Mouse (Mus musculus) hindbrain, embryonic 11.5 days (tissue): ENCODE results near the gene Afmid. TPM values are rescaled to one million over a fixed set of nuclear protein-coding genes. Genes with fewer than 3 reads are reported as not detected.

Experiments used
- ATAC-seq: fragments of 200-750 bp; cut with Nextera tagmentation; 2 replicates; pipeline ENCODE4 v1.8.0; 2017; ENCODE audit warnings: mild to moderate bottlenecking, moderate TSS enrichment, moderate library complexity; ENCODE audit not compliant: low FRiP score
- DNase-seq: peaks from one replicate; pipeline ENCODE4 v3.0.0-alpha.2; 2015; ENCODE audit warnings: low spot score
- H3K27ac ChIP-seq: fragments of 300-500 bp; sonication (generic); 2 replicates; pipeline ENCODE4 v1.5.1; 2014; ENCODE audit warnings: mild to moderate bottlenecking, low read depth, low read length
- H3K27me3 ChIP-seq: fragments of 300-500 bp; sonication (generic); 2 replicates; pipeline ENCODE4 v1.6.1; 2014; ENCODE audit warnings: mild to moderate bottlenecking, low read length, moderate library complexity, mixed read lengths; ENCODE audit not compliant: control insufficient read depth, insufficient read depth
- H3K36me3 ChIP-seq: fragments of 300-500 bp; sonication (generic); 2 replicates; pipeline ENCODE4 v1.6.1; 2014; ENCODE audit warnings: mild to moderate bottlenecking, low read length, moderate library complexity, mixed read lengths; ENCODE audit not compliant: control insufficient read depth, insufficient read depth
- H3K4me1 ChIP-seq: fragments of 300-500 bp; sonication (generic); replicated peaks from 2 replicates; pipeline ENCODE4 v1.6.1; 2014; ENCODE audit warnings: low read length, mixed read lengths; ENCODE audit not compliant: control insufficient read depth, insufficient read depth
- H3K4me2 ChIP-seq: fragments of 300-500 bp; sonication (generic); replicated peaks from 2 replicates; pipeline ENCODE4 v1.6.1; 2014; ENCODE audit warnings: mild to moderate bottlenecking, low read depth, low read length
- H3K4me3 ChIP-seq: fragments of 300-500 bp; sonication (generic); 2 replicates; pipeline ENCODE4 v1.5.1; 2014; ENCODE audit warnings: low read depth, low read length
- H3K9ac ChIP-seq: fragments of 300-500 bp; sonication (generic); 2 replicates; pipeline ENCODE4 v1.6.1; 2014; ENCODE audit warnings: low read depth, low read length
- H3K9me3 ChIP-seq: fragments of 300-500 bp; sonication (generic); 2 replicates; pipeline ENCODE4 v1.6.1; 2016; ENCODE audit warnings: low read length; ENCODE audit not compliant: control insufficient read depth
- WGBS: fragments of 180-500 bp; shearing (Covaris S2); extraction: QIAGEN DNeasy Blood & Tissue Kit; methylation state at CpG from one replicate; pipeline ENCODE4 v1.1.7; 2014; 5-methylcytosine and 5-hydroxymethylcytosine counted together
- polyA plus RNA-seq: library from polyadenylated mRNA; unstranded; fragments of >200 nt; fragmentation: Nextera tagmentation; extraction: Ambion mirVana; gene quantifications from 2 replicates; pipeline ENCODE4 v1.2.1, GENCODE M21; 2014

Gene Afmid
- polyA plus RNA-seq, 1 experiment from 2014 or later: 3.5 TPM

- Histone ChIP-seq H3K36me3 (peaks cover 29% of the 10 kb centered on the region), H3K4me2 (no peak overlapping the region), H3K9ac (no peak overlapping the region), H3K27me3 (peaks cover 20% of the 10 kb centered on the region), H3K4me3 (no peak overlapping the region), H3K9me3 (no peaks in the 10 kb centered on the region), H3K27ac (no peak overlapping the region), H3K4me1 (no peaks in the 10 kb centered on the region; the same call in 1 of the 2 replicates)
- 91% methylated on average over 10 of the region's 10 CpGs for WGBS
- DNase-seq (no peak), ATAC-seq (no peak)
These were observed 31.7 kb downstream of the Afmid start for GRCm38 (mm10) chr11:117857462-117857861.

GRCm38 (mm10) chr11:117858392-117858791, 32.7 kb downstream of the Afmid start:
- Histone ChIP-seq H3K27me3 (peaks cover 20% of the 10 kb centered on the region), H3K36me3 (peaks cover 24% of the 10 kb centered on the region), H3K4me2 (no peak overlapping the region), H3K9me3 (no peaks in the 10 kb centered on the region), H3K27ac (no peak overlapping the region), H3K9ac (no peak overlapping the region), H3K4me3 (no peak overlapping the region), H3K4me1 (no peaks in the 10 kb centered on the region; the same call in 1 of the 2 replicates)
- DNase-seq (no peak), ATAC-seq (no peak)
- WGBS: 52% methylated on average over 3 of the region's 3 CpGs

GRCm38 (mm10) chr11:117860601-117861000, 34.9 kb downstream of the Afmid start, which contains the start of gene Tmem235:
Tmem235 (plus strand) TSS chr11:117860752.
- Histone ChIP-seq H3K4me2 (no peak within 1 kb of the TSS), H3K4me1 (no peaks in the 10 kb centered on the region; the same call in 1 of the 2 replicates), H3K27me3 (peaks cover 20% of the 10 kb centered on the region), H3K4me3 (no peak within 1 kb of the TSS), H3K9me3 (no peaks in the 10 kb centered on the region), H3K36me3 (peaks cover 18% of the 10 kb centered on the region), H3K9ac (no peak within 1 kb of the TSS), H3K27ac (no peak within 1 kb of the TSS)
- peak; percentile 29 for DNase-seq
- no peak for ATAC-seq
- WGBS: 4% methylated on average over 23 of the region's 23 CpGs

- no peak overlapping the region for H3K27ac ChIP-seq
- peaks cover 7% of the 10 kb centered on the region for H3K4me1 ChIP-seq
- H3K9me3 ChIP-seq: no peaks in the 10 kb centered on the region
- peaks cover 22% of the 10 kb centered on the region for H3K27me3 ChIP-seq
- DNase-seq: no peak
- no peak for ATAC-seq
- 31% methylated on average over 11 of the region's 11 CpGs for WGBS
- no peaks in the 10 kb centered on the region for H3K36me3 ChIP-seq
- no peak overlapping the region for H3K4me2 ChIP-seq
- H3K4me3 ChIP-seq: no peak overlapping the region
- H3K9ac ChIP-seq: no peak overlapping the region
These were observed 37.6 kb downstream of the Afmid start for GRCm38 (mm10) chr11:117863174-117863856.

- H3K36me3 ChIP-seq: no peaks in the 10 kb centered on the region
- H3K9me3 ChIP-seq: no peaks in the 10 kb centered on the region
- no peak overlapping the region for H3K27ac ChIP-seq
- no peak overlapping the region for H3K9ac ChIP-seq
- DNase-seq: no peak
- no peak overlapping the region for H3K4me3 ChIP-seq
- H3K4me2 ChIP-seq: no peak overlapping the region
- peaks cover 15% of the 10 kb centered on the region for H3K27me3 ChIP-seq
- no peak for ATAC-seq
- WGBS: 66% methylated on average over 2 of the region's 2 CpGs
- H3K4me1 ChIP-seq: peaks cover 7% of the 10 kb centered on the region
These were observed 39.1 kb downstream of the Afmid start for GRCm38 (mm10) chr11:117864805-117865204.

GRCm38 (mm10) chr11:117865988-117866387, 40.3 kb downstream of the Afmid start:
- Histone ChIP-seq H3K9me3 (no peaks in the 10 kb centered on the region), H3K4me1 (peaks cover 7% of the 10 kb centered on the region), H3K9ac (no peak overlapping the region; the same call in 1 of the 2 replicates), H3K27me3 (peaks cover 5% of the 10 kb centered on the region), H3K4me3 (no peak overlapping the region), H3K36me3 (no peaks in the 10 kb centered on the region), H3K4me2 (no peak overlapping the region), H3K27ac (peak overlapping the region; percentile 48; the same call in 1 of the 2 replicates)
- ATAC-seq (peak; percentile 59; the same call in 1 of the 2 replicates), DNase-seq (peak; percentile 59)
- WGBS: 27% methylated on average over 6 of the region's 6 CpGs

- Histone ChIP-seq H3K4me3 (no peak overlapping the region), H3K9ac (no peak overlapping the region), H3K27ac (no peak overlapping the region), H3K9me3 (no peaks in the 10 kb centered on the region), H3K27me3 (peaks cover 2% of the 10 kb centered on the region; the same call in 1 of the 2 replicates), H3K36me3 (no peaks in the 10 kb centered on the region), H3K4me1 (peaks cover 8% of the 10 kb centered on the region), H3K4me2 (no peak overlapping the region)
- peak; percentile 88 for DNase-seq
- 35% methylated on average over 12 of the region's 12 CpGs for WGBS
- no peak for ATAC-seq
These were observed 45.1 kb downstream of the Afmid start for GRCm38 (mm10) chr11:117870688-117871365.

GRCm38 (mm10) chr11:117871376-117871775, 45.7 kb downstream of the Afmid start:
- H3K9ac ChIP-seq: no peak overlapping the region
- H3K9me3 ChIP-seq: no peaks in the 10 kb centered on the region
- H3K4me1 ChIP-seq: peaks cover 4% of the 10 kb centered on the region
- H3K4me2 ChIP-seq: no peak overlapping the region
- ATAC-seq: no peak
- H3K4me3 ChIP-seq: no peak overlapping the region
- no peaks in the 10 kb centered on the region for H3K36me3 ChIP-seq
- DNase-seq: no peak
- peaks cover 2% of the 10 kb centered on the region; the same call in 1 of the 2 replicates for H3K27me3 ChIP-seq
- no peak overlapping the region for H3K27ac ChIP-seq
- WGBS: 73% methylated on average over 5 of the region's 5 CpGs
